Mouse (Mus musculus) T-helper 2 cell (primary cell): ENCODE measurements around the gene Mep1a.

Source experiments
- in situ Hi-C: fragments of 300-600 bp; cut with MboI, MseI; formaldehyde crosslinking; loops from one replicate; pipeline ENCODE4 v1.15.1; 2025; ENCODE audit warnings: high pct_unique_total_duplicates

Mep1a gene

GRCm38 (mm10) chr17:43485982-43486381, 16.6 kb downstream of the Mep1a start:
- in situ Hi-C loops, result no loop called here

GRCm38 (mm10) chr17:43477621-43478020, 25.0 kb downstream of the Mep1a start:
- in situ Hi-C loops, result no loop called here

GRCm38 (mm10) chr17:43474775-43475174, 27.8 kb downstream of the Mep1a start:
- in situ Hi-C loops, result no loop called here

GRCm38 (mm10) chr17:43472558-43472957, 30.1 kb downstream of the Mep1a start:
- in situ Hi-C loops, result no loop called here

GRCm38 (mm10) chr17:43470039-43470438, 32.6 kb downstream of the Mep1a start:
- in situ Hi-C loops, result no loop called here

GRCm38 (mm10) chr17:43460245-43461181, 42.1 kb downstream of the Mep1a start:
- in situ Hi-C loops, result no loop called here

GRCm38 (mm10) chr17:43459737-43460230, 42.8 kb downstream of the Mep1a start:
- in situ Hi-C loops, result no loop called here

GRCm38 (mm10) chr17:43458598-43458997, 44.0 kb downstream of the Mep1a start:
- in situ Hi-C loops, result no loop called here

- in situ Hi-C loops, result no loop called here
Observed at GRCm38 (mm10) chr17:43451216-43451615, 51.4 kb downstream of the Mep1a start.

- in situ Hi-C loops, result no loop called here
Observed at GRCm38 (mm10) chr17:43434485-43434884, 68.1 kb downstream of the Mep1a start.

GRCm38 (mm10) chr17:43431692-43432091, 70.9 kb downstream of the Mep1a start:
- in situ Hi-C loops, result no loop called here
